Mouse (Mus musculus) olfactory bulb, adult 2 months (tissue): ENCODE measurements around the gene Ptov1. TPM values are rescaled to one million over a fixed set of nuclear protein-coding genes. Genes with fewer than 3 reads are reported as not detected.

Source experiments
- H3K27ac ChIP-seq: fragments of 200-500 bp; 2 replicates; pipeline ENCODE4 v1.5.1; 2012; ENCODE audit warnings: low read depth, low read length; ENCODE audit not compliant: insufficient read depth
- H3K4me1 ChIP-seq: fragments of 200-500 bp; 2 replicates; pipeline ENCODE4 v1.6.1; 2012; ENCODE audit warnings: low read length; ENCODE audit not compliant: control insufficient read depth, insufficient read depth
- H3K4me3 ChIP-seq: fragments of 200-500 bp; 2 replicates; pipeline ENCODE4 v1.5.1; 2012; ENCODE audit warnings: mild to moderate bottlenecking, low read depth, low read length, moderate library complexity; ENCODE audit not compliant: insufficient read depth
- CTCF ChIP-seq: fragments of 200-500 bp; IDR thresholded peaks from 2 replicates; pipeline ENCODE4 v1.5.1; 2012; ENCODE audit warnings: low read depth, mild to moderate bottlenecking, low read length, moderate library complexity; ENCODE audit not compliant: insufficient read depth
- POLR2A ChIP-seq: fragments of 200-500 bp; IDR thresholded peaks from 2 replicates; pipeline ENCODE4 v1.6.1; 2012; ENCODE audit warnings: mild to moderate bottlenecking, low read depth, low read length, moderate library complexity; ENCODE audit not compliant: insufficient read depth
- whole genome bisulfite sequencing: fragments of 180-500 bp; shearing (Covaris S2); methylation state at CpG from one replicate; pipeline ENCODE4 v1.1.7; 2018; 5-methylcytosine and 5-hydroxymethylcytosine counted together
- polyA plus RNA-seq: library from polyadenylated mRNA; stranded (reverse); fragments of >200 nt; gene quantifications from 2 replicates; pipeline ENCODE4 v1.2.4, GENCODE M21; 2012; ENCODE audit warnings: low replicate concordance; ENCODE audit not compliant: missing spikeins, insufficient read depth, insufficient read length

Ptov1 gene
- polyA plus RNA-seq, 1 experiment, result not detected

GRCm38 (mm10) chr7:44901230-44901722, 31.7 kb upstream of the Ptov1 start:
- H3K4me1 ChIP-seq, result peaks cover 47% of the 10 kb centered on the region
- 27% methylated on average over 21 of the region's 21 CpGs for WGBS
- 0 out of 2 replicates have a peak overlapping the region, but pooled peaks have one; percentile 1 for H3K4me3 ChIP-seq

GRCm38 (mm10) chr7:44900632-44901031, 31.0 kb upstream of the Ptov1 start:
- Histone ChIP-seq H3K27ac (no peak overlapping the region), H3K4me3 (no peak overlapping the region), H3K4me1 (peaks cover 44% of the 10 kb centered on the region)
- TF ChIP-seq CTCF (no peak), POLR2A (no peak)
- 82% methylated on average over 11 of the region's 11 CpGs for WGBS

More at GRCm38 (mm10) chr7:44901230-44901722, 31.7 kb upstream of the Ptov1 start:
- TF ChIP-seq POLR2A (no peak), CTCF (no peak)
- H3K27ac ChIP-seq, result no peak overlapping the region

- WGBS, result 38% methylated on average over 19 of the region's 19 CpGs
- Histone ChIP-seq H3K4me1 (peaks cover 32% of the 10 kb centered on the region), H3K27ac (no peak overlapping the region), H3K4me3 (no peak overlapping the region)
- TF ChIP-seq POLR2A (no peak), CTCF (no peak)
Observed at GRCm38 (mm10) chr7:44898607-44899006, 29.0 kb upstream of the Ptov1 start.

GRCm38 (mm10) chr7:44896499-44896898, 26.9 kb upstream of the Ptov1 start:
- 12% methylated on average over 10 of the region's 10 CpGs for WGBS
- peaks cover 35% of the 10 kb centered on the region for H3K4me1 ChIP-seq
- TF ChIP-seq CTCF (no peak), POLR2A (no peak)
- peak overlapping the region; percentile 39 for H3K27ac ChIP-seq
- H3K4me3 ChIP-seq, result peak overlapping the region; percentile 76

- peak within 1 kb of the TSS; percentile 98 for H3K27ac ChIP-seq
Observed at GRCm38 (mm10) chr7:44895593-44896434, 26.2 kb upstream of the Ptov1 start, which contains the start of gene Fuz. TSS of gene Fuz (plus strand) at chr7:44896079.

GRCm38 (mm10) chr7:44895206-44895592, 25.6 kb upstream of the Ptov1 start:
- Histone ChIP-seq H3K4me3 (peak overlapping the region; percentile 15; the same call in 1 of the 2 replicates), H3K27ac (peak overlapping the region; percentile 98), H3K4me1 (peaks cover 40% of the 10 kb centered on the region)
- TF ChIP-seq CTCF (no peak), POLR2A (no peak)
- WGBS, result 13% methylated on average over 7 of the region's 7 CpGs

More at GRCm38 (mm10) chr7:44895593-44896434, 26.2 kb upstream of the Ptov1 start, which contains the start of gene Fuz:
- Histone ChIP-seq H3K4me3 (peak within 1 kb of the TSS; percentile 76), H3K4me1 (peaks cover 35% of the 10 kb centered on the region)
- WGBS, result under 1% methylated on average over 34 of the region's 34 CpGs
- TF ChIP-seq POLR2A (no peak; the same call in 1 of the 2 replicates), CTCF (peak; percentile 60)

GRCm38 (mm10) chr7:44894175-44894574, 24.6 kb upstream of the Ptov1 start:
- 90% methylated on average over 3 of the region's 3 CpGs for WGBS
- Histone ChIP-seq H3K4me1 (peaks cover 46% of the 10 kb centered on the region), H3K4me3 (no peak overlapping the region), H3K27ac (no peak overlapping the region)
- TF ChIP-seq CTCF (no peak), POLR2A (no peak)

- TF ChIP-seq CTCF (no peak), POLR2A (no peak)
- Histone ChIP-seq H3K27ac (peak overlapping the region; percentile 72), H3K4me3 (no peak overlapping the region), H3K4me1 (peaks cover 46% of the 10 kb centered on the region)
- WGBS, result 3% methylated on average over 8 of the region's 8 CpGs
Observed at GRCm38 (mm10) chr7:44893197-44893596, 23.6 kb upstream of the Ptov1 start.
